Mouse (Mus musculus) heart, embryonic 16.5 days (tissue): ENCODE measurements at regions not wholly inside any gene's neighbourhood (a gene's known extent, or its start where the extent isn't known, plus 50 kb on each side); places are given as distances from the start of the nearest gene placed in this dataset.

Experiments
- ATAC-seq: fragments of 200-750 bp; cut with Nextera tagmentation; replicated peaks from 2 replicates; pipeline ENCODE4 v1.8.0; 2017; ENCODE audit warnings: moderate number of reproducible peaks; ENCODE audit not compliant: insufficient read depth, low FRiP score; ENCODE audit errors: extremely low read depth
- H3K27ac ChIP-seq: fragments of 300-500 bp; sonication (generic); 2 replicates; pipeline ENCODE4 v1.5.1; 2014; ENCODE audit warnings: mild to moderate bottlenecking, low read length, control low read depth, moderate library complexity
- H3K27me3 ChIP-seq: fragments of 300-500 bp; sonication (generic); 2 replicates; pipeline ENCODE4 v1.6.1; 2014; ENCODE audit warnings: low read length, mixed read lengths; ENCODE audit not compliant: control insufficient read depth, insufficient read depth
- H3K36me3 ChIP-seq: fragments of 300-500 bp; sonication (generic); 2 replicates; pipeline ENCODE4 v1.6.1; 2014; ENCODE audit not compliant: control insufficient read depth, insufficient read depth
- H3K4me1 ChIP-seq: fragments of 300-500 bp; sonication (generic); 2 replicates; pipeline ENCODE4 v1.6.1; 2014; ENCODE audit warnings: low read length, mixed read lengths; ENCODE audit not compliant: control insufficient read depth, insufficient read depth
- H3K4me2 ChIP-seq: fragments of 300-500 bp; sonication (generic); 2 replicates; pipeline ENCODE4 v1.6.1; 2014; ENCODE audit warnings: low read depth, mild to moderate bottlenecking, control low read depth, low read length
- H3K4me3 ChIP-seq: fragments of 300-500 bp; sonication (generic); 2 replicates; pipeline ENCODE4 v1.5.1; 2014; ENCODE audit warnings: mild to moderate bottlenecking, control low read depth, low read length
- H3K9ac ChIP-seq: fragments of 300-500 bp; sonication (generic); 2 replicates; pipeline ENCODE4 v1.6.1; 2014; ENCODE audit warnings: low read length, control low read depth
- H3K9me3 ChIP-seq: fragments of 300-500 bp; sonication (generic); replicated peaks from 2 replicates; pipeline ENCODE4 v1.6.1; 2016; ENCODE audit warnings: low read length; ENCODE audit not compliant: control insufficient read depth
- WGBS: fragments of 180-500 bp; shearing (Covaris S2); extraction: QIAGEN DNeasy Blood & Tissue Kit; methylation state at CpG from one replicate; pipeline ENCODE4 v1.1.7; 2014; 5-methylcytosine and 5-hydroxymethylcytosine counted together

DNA sequence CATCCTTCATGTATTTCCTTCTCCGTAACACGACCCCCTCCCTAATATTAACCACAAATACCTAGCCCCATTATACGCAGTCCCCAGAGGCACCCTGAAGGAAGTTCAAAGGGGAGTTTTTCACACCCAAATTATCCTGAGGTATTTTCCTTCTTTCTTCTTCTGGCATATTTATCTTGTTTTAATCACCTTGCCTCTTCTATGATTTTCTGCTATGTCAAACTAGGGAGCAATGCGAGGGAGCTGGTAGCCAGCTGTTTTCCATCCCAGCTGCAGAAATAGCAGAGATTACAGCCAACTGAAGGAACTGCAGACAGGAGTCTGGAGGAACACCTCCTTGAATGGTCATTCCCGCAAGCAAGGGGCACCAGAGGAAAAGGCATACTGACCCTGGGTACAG, 155.7 kb downstream of the Dkk1 start:
- no peak overlapping the region for H3K4me2 ChIP-seq
- ATAC-seq = no peak
- 43% methylated on average over 5 of the region's 5 CpGs for WGBS

DNA sequence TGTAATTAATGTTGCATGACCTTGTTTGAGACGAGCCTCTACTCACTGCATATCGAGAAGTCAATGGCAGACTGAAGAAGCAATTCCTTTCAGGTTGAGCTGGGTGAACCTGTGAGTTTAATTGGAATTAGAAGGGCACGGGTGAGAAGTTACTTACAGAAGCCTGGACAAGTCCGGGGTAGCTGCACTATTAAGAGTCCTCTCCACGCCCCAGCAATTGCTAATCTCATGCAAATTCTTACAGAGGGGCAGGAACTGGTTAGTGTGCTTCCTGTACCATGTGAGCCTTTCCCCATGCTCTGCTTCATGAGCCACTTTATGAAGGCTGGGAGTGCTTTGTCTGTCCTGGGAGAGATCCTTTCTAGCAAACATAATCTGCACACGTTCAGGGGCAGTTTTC, 142.5 kb downstream of the Dkk1 start:
- Histone ChIP-seq H3K4me3 (no peak overlapping the region), H3K9ac (no peak overlapping the region), H3K4me1 (no peaks in the 10 kb centered on the region), H3K27me3 (no peaks in the 10 kb centered on the region), H3K9me3 (no peaks in the 10 kb centered on the region), H3K4me2 (no peak overlapping the region), H3K36me3 (no peaks in the 10 kb centered on the region), H3K27ac (no peak overlapping the region)
- no peak for ATAC-seq
- WGBS = 89% methylated on average over 6 of the region's 6 CpGs

More for the DNA sequence above, 155.7 kb downstream of the Dkk1 start:
- H3K9ac ChIP-seq = no peak overlapping the region
- no peak overlapping the region for H3K27ac ChIP-seq
- H3K9me3 ChIP-seq = no peaks in the 10 kb centered on the region
- no peak overlapping the region for H3K4me3 ChIP-seq
- no peaks in the 10 kb centered on the region for H3K36me3 ChIP-seq
- H3K27me3 ChIP-seq = no peaks in the 10 kb centered on the region
- H3K4me1 ChIP-seq = no peaks in the 10 kb centered on the region

DNA sequence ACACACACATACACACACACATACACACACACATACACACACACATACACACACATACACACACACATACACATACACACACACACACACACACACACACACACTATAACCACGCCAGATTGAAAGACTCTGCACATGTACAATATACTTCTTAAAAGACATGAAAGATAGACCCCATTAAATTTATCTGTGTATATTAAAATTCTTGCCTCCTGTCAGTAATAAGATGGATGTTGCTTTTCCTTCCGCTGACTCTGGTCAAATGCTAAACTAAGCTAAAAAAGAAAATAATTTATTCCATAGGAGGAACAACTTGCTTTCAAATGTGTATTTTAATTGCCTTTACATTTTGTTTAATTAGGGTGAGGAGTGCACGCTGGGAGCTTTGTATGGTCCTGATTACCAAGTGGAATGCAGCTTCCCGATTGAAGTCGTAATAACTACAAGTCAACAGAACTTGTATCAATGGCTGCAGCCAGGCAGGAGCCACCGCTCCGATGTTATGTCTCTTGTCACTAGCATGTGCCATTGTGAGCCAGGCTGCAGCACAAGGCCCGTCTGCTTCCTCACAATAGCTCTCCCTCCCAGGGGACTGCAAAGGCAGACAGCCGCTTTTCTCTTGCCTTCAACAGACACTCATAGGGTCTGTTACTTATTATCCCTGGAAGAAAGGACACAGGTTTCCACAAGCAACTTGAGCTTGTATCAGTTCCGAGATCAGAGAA, 129.7 kb downstream of the Dkk1 start:
- H3K27ac ChIP-seq = no peak overlapping the region
- WGBS = 21% methylated on average over 10 of the region's 10 CpGs
- H3K4me2 ChIP-seq = peak overlapping the region; percentile 26; the same call in 1 of the 2 replicates
- no peak overlapping the region for H3K9ac ChIP-seq
- no peak for ATAC-seq
- no peaks in the 10 kb centered on the region for H3K36me3 ChIP-seq
- no peaks in the 10 kb centered on the region for H3K27me3 ChIP-seq
- H3K4me1 ChIP-seq = no peaks in the 10 kb centered on the region
- H3K9me3 ChIP-seq = no peaks in the 10 kb centered on the region
- H3K4me3 ChIP-seq = no peak overlapping the region

DNA sequence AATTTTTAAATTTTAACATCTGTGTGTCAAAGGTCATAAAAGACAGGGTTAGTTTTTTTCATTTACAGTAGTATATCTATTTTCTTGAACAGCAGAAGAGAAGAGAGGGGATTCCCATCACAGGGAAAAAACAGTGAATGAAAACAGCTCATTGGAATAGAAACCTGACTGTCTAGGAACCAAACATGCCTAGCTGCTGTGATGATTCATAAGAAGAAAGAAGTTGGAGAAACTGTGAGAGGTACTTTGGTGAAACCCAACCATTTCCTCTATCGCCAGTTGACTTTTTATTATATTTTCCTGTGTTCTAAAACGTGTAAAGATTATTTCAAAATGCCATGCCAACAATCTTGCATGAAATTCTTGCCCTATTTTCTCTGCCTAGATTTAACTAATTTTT, 123.8 kb downstream of the Dkk1 start:
- Histone ChIP-seq H3K4me1 (no peaks in the 10 kb centered on the region; the same call in 1 of the 2 replicates), H3K4me2 (no peak overlapping the region), H3K4me3 (no peak overlapping the region), H3K9me3 (no peaks in the 10 kb centered on the region), H3K9ac (no peak overlapping the region), H3K36me3 (no peaks in the 10 kb centered on the region), H3K27me3 (no peaks in the 10 kb centered on the region), H3K27ac (no peak overlapping the region)
- 72% methylated on average over 2 of the region's 2 CpGs for WGBS
- no peak for ATAC-seq

DNA sequence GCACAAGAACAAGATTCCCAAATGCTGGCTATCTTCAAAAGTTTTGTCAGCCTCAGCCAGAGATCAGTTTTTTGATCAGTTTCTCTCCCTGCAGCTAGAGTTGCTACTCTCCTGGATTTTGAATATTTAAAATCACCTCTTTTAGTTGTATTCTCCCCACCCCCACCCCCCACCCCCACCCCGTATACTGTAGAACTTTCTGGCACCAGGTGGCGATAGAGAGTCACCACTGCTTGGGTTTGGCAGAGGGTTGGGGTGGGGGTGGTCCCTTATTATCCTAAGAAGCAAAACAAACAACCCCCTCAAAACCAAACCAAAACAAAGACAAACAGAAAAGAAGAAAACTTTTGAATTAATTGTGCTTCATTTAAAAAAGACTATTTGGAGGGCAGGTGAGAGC, 122.0 kb downstream of the Dkk1 start:
- no peak overlapping the region for H3K27ac ChIP-seq
- H3K27me3 ChIP-seq = no peaks in the 10 kb centered on the region
- WGBS = 8% methylated on average over 2 of the region's 2 CpGs
- H3K36me3 ChIP-seq = no peaks in the 10 kb centered on the region
- H3K4me1 ChIP-seq = no peaks in the 10 kb centered on the region; the same call in 1 of the 2 replicates
- no peaks in the 10 kb centered on the region for H3K9me3 ChIP-seq
- no peak overlapping the region for H3K9ac ChIP-seq
- H3K4me2 ChIP-seq = 0 out of 2 replicates have a peak overlapping the region, but pooled peaks have one; percentile 4
- no peak for ATAC-seq
- no peak overlapping the region for H3K4me3 ChIP-seq

DNA sequence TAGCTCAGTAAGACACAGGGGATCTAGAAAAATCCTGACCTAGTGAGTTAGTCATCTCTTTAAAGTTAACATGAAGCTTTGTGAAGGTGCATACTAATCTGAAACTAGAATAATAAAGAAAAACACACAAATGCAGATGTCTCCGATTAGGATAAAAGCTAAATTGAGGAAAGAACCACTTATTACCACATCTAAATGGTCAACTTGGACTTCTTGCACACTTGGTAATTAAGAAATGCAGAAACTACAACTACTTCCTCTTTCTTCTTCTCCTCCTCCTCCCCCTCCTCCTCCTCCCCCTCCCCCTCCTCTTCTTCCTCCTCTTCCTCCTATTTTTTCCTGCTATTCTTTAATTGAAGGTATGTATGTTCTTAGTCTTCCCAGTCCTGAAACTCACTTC, 116.3 kb downstream of the Dkk1 start:
- Histone ChIP-seq H3K4me3 (no peak overlapping the region), H3K9me3 (no peaks in the 10 kb centered on the region), H3K36me3 (no peaks in the 10 kb centered on the region), H3K4me2 (no peak overlapping the region), H3K9ac (no peak overlapping the region), H3K27me3 (no peaks in the 10 kb centered on the region), H3K27ac (no peak overlapping the region), H3K4me1 (no peaks in the 10 kb centered on the region)
- WGBS = 86% methylated on average over 1 of the region's 1 CpGs
- no peak for ATAC-seq

DNA sequence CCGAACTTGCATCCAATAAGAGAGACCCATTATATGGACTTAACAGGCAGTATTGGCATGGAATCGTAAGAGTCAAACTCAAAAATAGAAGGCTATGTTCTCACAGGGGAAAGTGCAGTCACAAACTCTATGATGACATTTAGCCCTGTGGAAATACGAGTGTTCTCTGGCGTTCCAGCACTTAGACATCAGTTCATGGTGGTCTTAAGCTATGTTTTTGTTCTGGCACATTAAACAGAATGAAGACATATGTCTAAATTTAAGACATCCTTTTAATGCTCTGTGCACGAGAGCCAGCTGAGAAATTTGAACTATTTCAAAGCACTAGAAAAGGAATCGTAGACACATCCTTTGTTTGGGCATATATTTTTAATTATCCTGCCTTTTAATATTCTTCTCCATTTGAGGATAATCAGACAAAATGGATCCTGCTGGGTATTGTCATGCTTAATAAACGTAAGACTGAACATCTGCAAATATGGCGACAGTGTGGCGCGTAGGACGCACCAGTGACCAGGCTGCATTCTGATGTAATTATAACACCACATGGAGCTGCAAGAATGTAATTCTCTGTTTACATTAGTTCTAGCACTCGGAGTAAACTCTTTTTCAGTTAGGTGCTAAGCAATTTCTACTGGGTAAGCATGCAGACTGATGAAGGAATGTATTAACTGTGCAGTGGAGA, 114.3 kb downstream of the Dkk1 start:
- no peak for ATAC-seq
- no peak overlapping the region for H3K27ac ChIP-seq
- H3K9ac ChIP-seq = no peak overlapping the region
- no peak overlapping the region for H3K4me2 ChIP-seq
- no peak overlapping the region for H3K4me3 ChIP-seq
- no peaks in the 10 kb centered on the region for H3K4me1 ChIP-seq
- no peaks in the 10 kb centered on the region for H3K27me3 ChIP-seq
- 77% methylated on average over 12 of the region's 12 CpGs for WGBS
- H3K9me3 ChIP-seq = no peaks in the 10 kb centered on the region
- no peaks in the 10 kb centered on the region for H3K36me3 ChIP-seq

DNA sequence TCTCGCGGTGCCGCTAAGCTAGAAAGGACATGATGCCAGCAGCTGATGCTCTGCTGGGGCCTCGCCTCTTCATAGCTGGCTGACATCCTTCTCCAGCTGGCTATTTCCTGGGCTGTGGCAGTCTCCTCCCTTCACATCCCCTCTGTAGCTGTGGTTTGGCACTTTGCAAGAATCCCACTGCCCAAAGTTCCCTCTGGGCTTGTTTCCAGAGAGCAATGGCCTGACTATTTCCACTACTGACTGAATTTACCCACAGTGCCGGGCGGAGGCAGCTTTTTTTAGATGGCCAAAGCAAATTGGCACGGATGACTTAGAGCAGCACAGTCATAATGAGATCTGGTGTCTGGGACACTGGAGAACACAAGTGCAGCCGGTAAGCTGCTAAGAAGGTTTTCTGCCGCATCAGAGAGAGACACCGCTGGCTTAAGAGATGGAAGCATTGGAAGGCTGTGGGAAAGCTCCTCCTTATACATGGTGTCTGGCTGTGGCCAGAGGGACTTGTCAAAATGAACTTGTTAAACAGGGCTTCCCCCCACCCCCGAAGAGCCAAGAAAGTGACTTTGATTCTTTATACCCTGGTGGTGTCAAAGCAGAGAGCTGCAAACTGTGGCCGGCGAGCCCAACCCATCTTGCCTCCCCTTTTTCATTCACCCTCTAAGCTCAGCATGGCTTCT, 98.5 kb downstream of the Dkk1 start:
- 77% methylated on average over 13 of the region's 13 CpGs for WGBS
- ATAC-seq = no peak
- no peaks in the 10 kb centered on the region for H3K27me3 ChIP-seq
- no peak overlapping the region for H3K27ac ChIP-seq
- H3K9ac ChIP-seq = no peak overlapping the region
- no peak overlapping the region for H3K4me3 ChIP-seq
- H3K36me3 ChIP-seq = no peaks in the 10 kb centered on the region
- no peak overlapping the region for H3K4me2 ChIP-seq
- H3K4me1 ChIP-seq = no peaks in the 10 kb centered on the region
- H3K9me3 ChIP-seq = no peaks in the 10 kb centered on the region

DNA sequence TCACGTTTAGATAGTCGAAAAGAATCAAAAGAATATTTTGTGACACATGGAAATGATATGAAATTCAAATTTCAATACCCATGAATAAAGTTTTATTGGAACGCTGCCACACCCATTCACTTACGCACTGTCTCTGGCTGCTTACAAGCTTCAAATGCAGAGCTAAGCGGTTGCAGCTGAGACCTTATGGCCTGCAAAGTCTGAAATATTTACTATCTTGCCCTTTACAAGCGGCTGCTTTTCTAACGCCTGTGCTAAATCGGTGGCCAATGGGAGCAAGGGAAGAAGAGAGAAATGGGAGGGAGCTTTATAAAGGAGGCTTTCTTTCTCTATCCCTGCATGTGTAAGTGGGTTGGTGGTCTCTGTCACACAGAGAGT, 97.9 kb downstream of the Dkk1 start:
- Histone ChIP-seq H3K4me2 (no peak overlapping the region), H3K4me1 (no peaks in the 10 kb centered on the region), H3K27me3 (no peaks in the 10 kb centered on the region), H3K4me3 (no peak overlapping the region), H3K9me3 (no peaks in the 10 kb centered on the region), H3K27ac (no peak overlapping the region), H3K9ac (no peak overlapping the region), H3K36me3 (no peaks in the 10 kb centered on the region)
- WGBS = 76% methylated on average over 8 of the region's 8 CpGs
- no peak for ATAC-seq
